Mouse (Mus musculus) layer of hippocampus, postnatal 14 days (tissue): Measurements from ENCODE around the gene Eif5b. TPM values are rescaled to one million over a fixed set of nuclear protein-coding genes. Genes with fewer than 3 reads are reported as not detected.

Experiments used
- total RNA-seq, 2 experiments: library from RNA; stranded (reverse); gene quantifications; 2 replicates each; pipeline ENCODE4 v1.2.3; 2021

The Eif5b gene
- total RNA-seq, 2 experiments from 2014 or later, result 36.6 to 39.9 TPM

Other genes with a start within 250 kb of the Eif5b start
- 10 to 100 TPM; 16.0 to 20.2 TPM for gene Tsga10, start 131.6 kb upstream of the Eif5b start, total RNA-seq
- gene Lipt1, start 126.3 kb upstream of the Eif5b start, total RNA-seq, result 1 to 10 TPM; 4.8 to 7.2 TPM
- gene Mitd1, start 107.6 kb upstream of the Eif5b start, total RNA-seq, result 10 to 100 TPM in 1 of 2 experiments, 1 to 10 TPM in 1; 9.7 to 14.2 TPM
- gene Mrpl30, start 107.5 kb upstream of the Eif5b start, total RNA-seq, result 100 to 1,000 TPM; 141 to 142 TPM
- not detected for gene Lyg2, start 81.5 kb upstream of the Eif5b start, total RNA-seq
- not detected for gene Lyg1, start 40.3 kb upstream of the Eif5b start, total RNA-seq
- 10 to 100 TPM; 57.9 to 64.9 TPM for gene Txndc9, start 117 bp upstream of the Eif5b start, total RNA-seq
- 10 to 100 TPM; 33.0 to 36.4 TPM for gene Rev1, start 131.8 kb downstream of the Eif5b start, total RNA-seq